Mouse (Mus musculus) heart, postnatal 0 days (tissue): Measurements from ENCODE around the gene Ube2g2. TPM values are rescaled to one million over a fixed set of nuclear protein-coding genes. Genes with fewer than 3 reads are reported as not detected.

Source experiments
- ATAC-seq: fragments of 200-750 bp; cut with Nextera tagmentation; 2 replicates; pipeline ENCODE4 v1.8.0; 2017; ENCODE audit warnings: low read depth, moderate number of reproducible peaks, moderate library complexity; ENCODE audit not compliant: insufficient read depth
- DNase-seq: peaks from one replicate; pipeline ENCODE4 v3.0.0-alpha.2; 2016; ENCODE audit warnings: low spot score
- H3K27ac ChIP-seq: fragments of 300-500 bp; sonication (generic); 2 replicates; pipeline ENCODE4 v1.5.1; 2014; ENCODE audit warnings: low read depth, mild to moderate bottlenecking
- H3K27me3 ChIP-seq: fragments of 300-500 bp; sonication (generic); 2 replicates; pipeline ENCODE4 v1.6.1; 2014; ENCODE audit warnings: low read length, mixed read lengths; ENCODE audit not compliant: control insufficient read depth, insufficient read depth
- H3K36me3 ChIP-seq: fragments of 300-500 bp; sonication (generic); replicated peaks from 2 replicates; pipeline ENCODE4 v1.6.1; 2014; ENCODE audit warnings: low read length, mixed read lengths; ENCODE audit not compliant: control insufficient read depth, insufficient read depth
- H3K4me1 ChIP-seq: fragments of 300-500 bp; sonication (generic); 2 replicates; pipeline ENCODE4 v1.6.1; 2014; ENCODE audit warnings: antibody characterized with exemption; ENCODE audit not compliant: control insufficient read depth, insufficient read depth
- H3K4me2 ChIP-seq: fragments of 300-500 bp; sonication (generic); 2 replicates; pipeline ENCODE4 v1.6.1; 2014; ENCODE audit warnings: low read depth, mild to moderate bottlenecking, low read length, moderate library complexity
- H3K4me3 ChIP-seq: fragments of 300-500 bp; sonication (generic); 2 replicates; pipeline ENCODE4 v1.5.1; 2014; ENCODE audit warnings: low read depth, low read length
- H3K9ac ChIP-seq: fragments of 300-500 bp; sonication (generic); replicated peaks from 2 replicates; pipeline ENCODE4 v1.6.1; 2014; ENCODE audit warnings: low read depth, low read length, mixed read lengths
- H3K9me3 ChIP-seq: fragments of 300-500 bp; sonication (generic); replicated peaks from 2 replicates; pipeline ENCODE4 v1.6.1; 2016; ENCODE audit warnings: low read length; ENCODE audit not compliant: control insufficient read depth
- CTCF ChIP-seq: IDR thresholded peaks from 2 replicates; pipeline ENCODE4 v1.5.1; 2016; ENCODE audit warnings: antibody characterized with exemption, control low read depth, low read depth
- EP300 ChIP-seq: IDR thresholded peaks from 2 replicates; pipeline ENCODE4 v1.6.1; 2016; ENCODE audit warnings: antibody characterized with exemption, low read depth
- WGBS: fragments of 180-500 bp; shearing (Covaris S2); extraction: QIAGEN DNeasy Blood & Tissue Kit; methylation state at CpG from one replicate; pipeline ENCODE4 v1.1.7; 2014; 5-methylcytosine and 5-hydroxymethylcytosine counted together
- polyA plus RNA-seq: library from polyadenylated mRNA; unstranded; fragments of >200 nt; fragmentation: Nextera tagmentation; extraction: Ambion mirVana; gene quantifications from 2 replicates; pipeline ENCODE4 v1.2.1, GENCODE M21; 2015
- total RNA-seq: library from RNA; depleted of rRNA; stranded (reverse); fragments of >200 nt; gene quantifications from 2 replicates; pipeline ENCODE4 v1.2.3, GENCODE M21; 2014; ENCODE audit warnings: low replicate concordance

Ube2g2 gene
- total and polyA plus RNA-seq, 2 experiments from 2014 or later: 56.4 to 71.8 TPM

DNA sequence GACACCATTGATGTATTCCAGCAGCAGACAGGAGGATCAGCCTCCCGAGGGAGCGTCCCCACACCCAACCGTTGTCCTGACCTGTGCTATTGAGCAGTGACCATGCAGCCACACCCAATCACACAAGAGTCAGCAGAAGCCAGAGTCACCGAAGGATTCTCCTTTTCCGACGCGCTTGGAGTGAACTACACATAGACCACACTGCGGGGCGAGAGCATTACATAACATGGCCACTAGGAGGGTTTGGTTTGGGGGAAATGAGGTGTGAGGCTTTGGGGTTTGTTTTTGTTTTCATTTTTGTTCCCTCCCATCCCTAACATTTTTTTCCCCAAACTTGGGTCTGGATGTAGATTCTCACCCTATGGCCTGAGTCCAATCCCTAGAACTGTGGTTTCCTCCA lies 5.9 kb upstream of the Ube2g2 start:
- no peaks in the 10 kb centered on the region for H3K9me3 ChIP-seq
- H3K4me1 ChIP-seq: no peaks in the 10 kb centered on the region; the same call in 1 of the 2 replicates
- H3K27me3 ChIP-seq: no peaks in the 10 kb centered on the region
- H3K36me3 ChIP-seq: peaks cover 66% of the 10 kb centered on the region
- no peak overlapping the region for H3K4me2 ChIP-seq
- no peak overlapping the region for H3K4me3 ChIP-seq
- DNase-seq: no peak
- no peak overlapping the region for H3K27ac ChIP-seq
- no peak for ATAC-seq
- TF ChIP-seq EP300 (no peak), CTCF (no peak)
- 89% methylated on average over 9 of the region's 9 CpGs for WGBS
- no peak overlapping the region for H3K9ac ChIP-seq

DNA sequence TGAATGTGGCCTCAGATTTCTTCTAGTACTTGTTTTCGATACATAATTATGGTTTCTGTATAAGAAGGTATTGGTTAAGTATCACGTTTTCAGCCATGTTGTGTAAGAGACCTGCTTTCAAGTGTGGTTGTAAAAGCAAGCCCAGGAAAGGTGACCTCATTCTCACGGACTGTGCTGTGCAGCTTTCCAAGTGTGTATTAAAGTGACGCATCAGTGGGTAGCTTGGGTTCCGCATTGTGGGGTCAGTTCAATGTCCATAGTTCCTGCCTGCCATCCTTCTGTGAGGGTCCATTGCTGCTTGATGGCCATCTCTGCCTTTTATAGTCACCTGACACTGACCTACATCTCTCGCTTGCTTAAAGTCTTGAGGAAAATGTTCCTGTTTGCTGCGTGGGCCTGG lies 5.1 kb upstream of the Ube2g2 start:
- no peaks in the 10 kb centered on the region for H3K9me3 ChIP-seq
- peaks cover 7% of the 10 kb centered on the region; the same call in 1 of the 2 replicates for H3K4me1 ChIP-seq
- DNase-seq (no peak), ATAC-seq (no peak)
- no peak overlapping the region for H3K4me2 ChIP-seq
- no peak overlapping the region for H3K27ac ChIP-seq
- H3K9ac ChIP-seq: no peak overlapping the region
- no peaks in the 10 kb centered on the region for H3K27me3 ChIP-seq
- TF ChIP-seq CTCF (no peak), EP300 (no peak)
- peaks cover 59% of the 10 kb centered on the region for H3K36me3 ChIP-seq
- WGBS: 92% methylated on average over 7 of the region's 7 CpGs
- H3K4me3 ChIP-seq: no peak overlapping the region

DNA sequence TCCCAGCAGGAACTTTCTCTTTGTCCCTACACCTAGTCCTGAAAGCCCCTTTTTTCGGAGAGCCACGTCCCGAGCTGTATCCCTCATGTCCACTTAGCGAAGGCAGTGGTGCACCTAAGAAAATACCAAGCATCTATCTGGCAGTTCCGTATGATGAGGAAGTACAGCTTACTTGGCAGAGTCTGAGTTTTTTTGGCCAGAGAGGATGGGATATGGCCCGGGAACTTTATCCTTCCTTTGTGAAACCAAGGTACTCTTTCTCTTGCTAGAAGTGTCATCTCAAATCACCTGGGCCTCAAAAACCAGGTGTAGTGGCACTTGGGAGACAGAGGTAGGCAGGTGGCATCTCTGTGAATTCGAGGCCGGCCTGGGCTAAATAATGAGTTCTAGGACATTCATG lies 529 bp upstream of the Ube2g2 start:
- WGBS: 72% methylated on average over 8 of the region's 8 CpGs
- peak overlapping the region; percentile 77 for H3K4me2 ChIP-seq
- ATAC-seq: no peak
- no peak for DNase-seq
- peaks cover 32% of the 10 kb centered on the region for H3K4me1 ChIP-seq
- no peaks in the 10 kb centered on the region for H3K27me3 ChIP-seq
- no peaks in the 10 kb centered on the region for H3K9me3 ChIP-seq
- peak overlapping the region; percentile 94 for H3K27ac ChIP-seq
- H3K36me3 ChIP-seq: peaks cover 22% of the 10 kb centered on the region
- H3K4me3 ChIP-seq: peak overlapping the region; percentile 93
- TF ChIP-seq CTCF (no peak), EP300 (no peak)
- H3K9ac ChIP-seq: peak overlapping the region; percentile 97

DNA sequence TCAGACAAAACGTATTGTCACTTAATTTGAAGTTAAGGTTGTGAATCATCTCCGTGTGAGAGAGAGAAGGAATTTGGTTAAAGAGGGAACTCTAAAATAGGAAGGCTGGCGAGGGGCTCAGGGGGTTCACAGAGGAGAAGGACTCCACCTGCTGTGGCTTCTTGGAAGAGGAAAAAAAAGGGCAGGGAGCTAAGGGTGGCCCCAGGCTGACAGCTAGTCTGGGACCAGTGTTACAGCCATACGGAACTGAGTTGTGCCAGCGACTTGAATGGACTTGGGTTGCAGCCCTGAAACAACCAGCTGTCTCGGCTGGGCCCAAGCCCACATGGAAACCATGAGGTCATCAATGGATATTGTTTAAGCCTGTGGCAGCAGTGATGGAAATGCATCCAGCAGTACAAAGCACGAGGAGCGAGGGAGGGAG lies 1.0 kb downstream of the Ube2g2 start:
- H3K36me3 ChIP-seq: peaks cover 8% of the 10 kb centered on the region
- ATAC-seq (peak; percentile 31), DNase-seq (peak; percentile 60)
- no peaks in the 10 kb centered on the region for H3K9me3 ChIP-seq
- peak overlapping the region; percentile 94 for H3K27ac ChIP-seq
- WGBS: 9% methylated on average over 8 of the region's 8 CpGs
- H3K4me2 ChIP-seq: peak overlapping the region; percentile 77
- no peaks in the 10 kb centered on the region for H3K27me3 ChIP-seq
- H3K4me3 ChIP-seq: peak overlapping the region; percentile 93
- peak overlapping the region; percentile 97 for H3K9ac ChIP-seq
- H3K4me1 ChIP-seq: peaks cover 32% of the 10 kb centered on the region
- TF ChIP-seq CTCF: no peak
- TF ChIP-seq EP300: no peak

DNA sequence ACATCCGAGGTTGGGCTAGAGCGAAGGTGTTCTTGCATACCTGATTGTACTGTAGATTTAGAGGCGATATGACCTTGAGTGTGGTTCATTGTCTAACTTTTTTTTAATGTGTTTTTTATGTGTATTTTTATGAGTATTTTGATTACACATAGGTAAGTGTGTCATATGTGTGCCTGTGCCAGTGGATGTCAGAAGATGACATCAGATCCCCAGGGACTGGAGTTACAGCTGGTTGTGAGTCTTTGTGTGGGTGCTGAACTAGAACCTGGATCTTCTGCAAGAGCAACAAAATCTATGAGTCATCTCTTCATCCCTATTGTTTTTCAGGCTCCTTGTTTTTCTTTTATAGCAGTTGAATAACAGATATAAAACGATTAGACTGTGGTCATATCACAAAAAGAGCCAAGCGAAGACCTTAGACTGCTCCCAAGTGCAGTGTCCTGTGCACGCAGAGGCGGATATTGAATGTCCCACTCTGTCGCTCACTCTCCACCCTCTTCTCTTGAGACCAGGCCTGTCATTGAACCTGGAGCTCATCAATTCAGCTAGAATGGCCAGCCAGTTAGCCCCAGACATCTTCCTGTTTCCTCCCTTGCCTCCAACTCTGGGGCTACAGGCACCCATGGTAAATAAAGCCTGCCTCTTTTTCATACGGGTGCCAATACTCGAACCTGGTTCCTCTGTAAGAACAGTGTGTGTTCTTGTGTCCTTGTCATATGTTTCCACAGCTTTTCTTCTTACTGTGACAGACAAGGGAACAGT lies 1.7 kb downstream of the Ube2g2 start:
- ATAC-seq (no peak), DNase-seq (no peak)
- H3K4me3 ChIP-seq: peak overlapping the region; percentile 93; the same call in 1 of the 2 replicates
- H3K27me3 ChIP-seq: no peaks in the 10 kb centered on the region
- peaks cover 3% of the 10 kb centered on the region; the same call in 1 of the 2 replicates for H3K36me3 ChIP-seq
- WGBS: 68% methylated on average over 10 of the region's 10 CpGs
- H3K9ac ChIP-seq: 0 out of 2 replicates have a peak overlapping the region, but pooled peaks have one; percentile 97
- no peaks in the 10 kb centered on the region for H3K9me3 ChIP-seq
- H3K27ac ChIP-seq: peak overlapping the region; percentile 94
- peak overlapping the region; percentile 77 for H3K4me2 ChIP-seq
- TF ChIP-seq EP300 (no peak), CTCF (no peak)
- H3K4me1 ChIP-seq: peaks cover 32% of the 10 kb centered on the region
